Mouse (Mus musculus) heart, postnatal 0 days (tissue): ENCODE data around the gene Fbxw2. TPM values are rescaled to one million over a fixed set of nuclear protein-coding genes. Genes with fewer than 3 reads are reported as not detected.
"Not testable (repeated sequence)": the region's sequence is repeated elsewhere in the genome, so short reads cannot be mapped to it uniquely, and the experiment has no call there.

Experiments used
- ATAC-seq: fragments of 200-750 bp; cut with Nextera tagmentation; 2 replicates; pipeline ENCODE4 v1.8.0; 2017; ENCODE audit warnings: low read depth, moderate number of reproducible peaks, moderate library complexity; ENCODE audit not compliant: insufficient read depth
- DNase-seq: peaks from one replicate; pipeline ENCODE4 v3.0.0-alpha.2; 2016; ENCODE audit warnings: low spot score
- H3K27ac ChIP-seq: fragments of 300-500 bp; sonication (generic); 2 replicates; pipeline ENCODE4 v1.5.1; 2014; ENCODE audit warnings: low read depth, mild to moderate bottlenecking
- H3K27me3 ChIP-seq: fragments of 300-500 bp; sonication (generic); 2 replicates; pipeline ENCODE4 v1.6.1; 2014; ENCODE audit warnings: low read length, mixed read lengths; ENCODE audit not compliant: control insufficient read depth, insufficient read depth
- H3K36me3 ChIP-seq: fragments of 300-500 bp; sonication (generic); replicated peaks from 2 replicates; pipeline ENCODE4 v1.6.1; 2014; ENCODE audit warnings: low read length, mixed read lengths; ENCODE audit not compliant: control insufficient read depth, insufficient read depth
- H3K4me1 ChIP-seq: fragments of 300-500 bp; sonication (generic); 2 replicates; pipeline ENCODE4 v1.6.1; 2014; ENCODE audit warnings: antibody characterized with exemption; ENCODE audit not compliant: control insufficient read depth, insufficient read depth
- H3K4me2 ChIP-seq: fragments of 300-500 bp; sonication (generic); 2 replicates; pipeline ENCODE4 v1.6.1; 2014; ENCODE audit warnings: low read depth, mild to moderate bottlenecking, low read length, moderate library complexity
- H3K4me3 ChIP-seq: fragments of 300-500 bp; sonication (generic); 2 replicates; pipeline ENCODE4 v1.5.1; 2014; ENCODE audit warnings: low read depth, low read length
- H3K9ac ChIP-seq: fragments of 300-500 bp; sonication (generic); replicated peaks from 2 replicates; pipeline ENCODE4 v1.6.1; 2014; ENCODE audit warnings: low read depth, low read length, mixed read lengths
- H3K9me3 ChIP-seq: fragments of 300-500 bp; sonication (generic); replicated peaks from 2 replicates; pipeline ENCODE4 v1.6.1; 2016; ENCODE audit warnings: low read length; ENCODE audit not compliant: control insufficient read depth
- CTCF ChIP-seq: IDR thresholded peaks from 2 replicates; pipeline ENCODE4 v1.5.1; 2016; ENCODE audit warnings: antibody characterized with exemption, control low read depth, low read depth
- EP300 ChIP-seq: IDR thresholded peaks from 2 replicates; pipeline ENCODE4 v1.6.1; 2016; ENCODE audit warnings: antibody characterized with exemption, low read depth
- WGBS: fragments of 180-500 bp; shearing (Covaris S2); extraction: QIAGEN DNeasy Blood & Tissue Kit; methylation state at CpG from one replicate; pipeline ENCODE4 v1.1.7; 2014; 5-methylcytosine and 5-hydroxymethylcytosine counted together
- polyA plus RNA-seq: library from polyadenylated mRNA; unstranded; fragments of >200 nt; fragmentation: Nextera tagmentation; extraction: Ambion mirVana; gene quantifications from 2 replicates; pipeline ENCODE4 v1.2.1, GENCODE M21; 2015
- total RNA-seq: library from RNA; depleted of rRNA; stranded (reverse); fragments of >200 nt; gene quantifications from 2 replicates; pipeline ENCODE4 v1.2.3, GENCODE M21; 2014; ENCODE audit warnings: low replicate concordance

Gene Fbxw2
- total and polyA plus RNA-seq, 2 experiments from 2014 or later, result 51.9 to 73.8 TPM

GRCm38 (mm10) chr2:34857728-34858127, 31.6 kb upstream of the Fbxw2 start:
- Histone ChIP-seq H3K4me1 (no peaks in the 10 kb centered on the region), H3K27me3 (no peaks in the 10 kb centered on the region), H3K9me3 (no peaks in the 10 kb centered on the region), H3K36me3 (peaks cover 81% of the 10 kb centered on the region), H3K27ac (no peak overlapping the region), H3K4me2 (no peak overlapping the region), H3K4me3 (no peak overlapping the region), H3K9ac (no peak overlapping the region)
- 82% methylated on average over 8 of the region's 8 CpGs for WGBS
- ATAC-seq (no peak), DNase-seq (no peak)
- TF ChIP-seq EP300 (no peak), CTCF (no peak)

- no peak overlapping the region for H3K9ac ChIP-seq
- H3K4me1 ChIP-seq, result no peaks in the 10 kb centered on the region
- H3K4me3 ChIP-seq, result no peak overlapping the region
- no peak overlapping the region for H3K4me2 ChIP-seq
- H3K9me3 ChIP-seq, result no peaks in the 10 kb centered on the region
- 99% methylated on average over 4 of the region's 4 CpGs for WGBS
- peaks cover 88% of the 10 kb centered on the region for H3K36me3 ChIP-seq
- TF ChIP-seq EP300 (no peak), CTCF (peak; percentile 26)
- H3K27ac ChIP-seq, result no peak overlapping the region
- H3K27me3 ChIP-seq, result no peaks in the 10 kb centered on the region
- no peak for ATAC-seq
- DNase-seq, result no peak
These were observed 29.2 kb upstream of the Fbxw2 start for GRCm38 (mm10) chr2:34855265-34855664.

- ATAC-seq, result no peak
- Histone ChIP-seq H3K36me3 (peaks cover 20% of the 10 kb centered on the region), H3K4me2 (no peak overlapping the region), H3K4me1 (no peaks in the 10 kb centered on the region), H3K27ac (no peak overlapping the region), H3K4me3 (no peak overlapping the region), H3K27me3 (no peaks in the 10 kb centered on the region), H3K9ac (no peak overlapping the region), H3K9me3 (no peaks in the 10 kb centered on the region)
- TF ChIP-seq EP300 (no peak), CTCF (no peak)
- WGBS, result 93% methylated on average over 1 of the region's 1 CpGs
- DNase-seq, result no peak
These were observed 21.6 kb upstream of the Fbxw2 start for GRCm38 (mm10) chr2:34847702-34848101.

GRCm38 (mm10) chr2:34843211-34843939, 17.3 kb upstream of the Fbxw2 start:
- H3K27ac ChIP-seq, result peak overlapping the region; percentile 20; the same call in 1 of the 2 replicates
- WGBS, result 58% methylated on average over 11 of the region's 11 CpGs
- ATAC-seq (no peak), DNase-seq (no peak)
- H3K9ac ChIP-seq, result no peak overlapping the region
- H3K9me3 ChIP-seq, result no peaks in the 10 kb centered on the region
- no peak overlapping the region for H3K4me3 ChIP-seq
- H3K4me2 ChIP-seq, result no peak overlapping the region
- H3K27me3 ChIP-seq, result no peaks in the 10 kb centered on the region
- TF ChIP-seq CTCF (no peak), EP300 (no peak)
- no peaks in the 10 kb centered on the region for H3K36me3 ChIP-seq
- H3K4me1 ChIP-seq, result no peaks in the 10 kb centered on the region

- H3K9me3 ChIP-seq, result no peaks in the 10 kb centered on the region
- TF ChIP-seq EP300 (no peak), CTCF (no peak)
- no peaks in the 10 kb centered on the region for H3K27me3 ChIP-seq
- no peak for DNase-seq
- no peak overlapping the region for H3K9ac ChIP-seq
- H3K36me3 ChIP-seq, result no peaks in the 10 kb centered on the region
- ATAC-seq, result no peak
- no peaks in the 10 kb centered on the region for H3K4me1 ChIP-seq
- no peak overlapping the region for H3K4me3 ChIP-seq
- no peak overlapping the region for H3K27ac ChIP-seq
- WGBS, result 81% methylated on average over 8 of the region's 8 CpGs
- no peak overlapping the region for H3K4me2 ChIP-seq
These were observed 15.6 kb upstream of the Fbxw2 start for GRCm38 (mm10) chr2:34841706-34842105.

GRCm38 (mm10) chr2:34840143-34840542, 14.0 kb upstream of the Fbxw2 start:
- not testable (repeated sequence) for H3K9me3 ChIP-seq, H3K4me3 ChIP-seq, DNase-seq, H3K27me3 ChIP-seq, H3K4me1 ChIP-seq, H3K4me2 ChIP-seq, ATAC-seq, H3K36me3 ChIP-seq, H3K27ac ChIP-seq, H3K9ac ChIP-seq
- 68% methylated on average over 5 of the region's 5 CpGs for WGBS
